Mouse (Mus musculus) lung, adult 2 months (tissue): ENCODE results near the gene Ncor2.

ENCODE experiments used
- CTCF ChIP-seq: fragments of 200-500 bp; IDR thresholded peaks from 2 replicates; pipeline ENCODE4 v1.5.1; 2011; ENCODE audit warnings: mild to moderate bottlenecking, low read length, control low read depth; ENCODE audit not compliant: insufficient read depth
- POLR2A ChIP-seq: fragments of 200-500 bp; IDR thresholded peaks from 2 replicates; pipeline ENCODE4 v1.6.1; 2011; ENCODE audit warnings: low read depth, mild to moderate bottlenecking, control low read depth, low read length, borderline replicate concordance; ENCODE audit errors: extremely low read depth

DNA sequence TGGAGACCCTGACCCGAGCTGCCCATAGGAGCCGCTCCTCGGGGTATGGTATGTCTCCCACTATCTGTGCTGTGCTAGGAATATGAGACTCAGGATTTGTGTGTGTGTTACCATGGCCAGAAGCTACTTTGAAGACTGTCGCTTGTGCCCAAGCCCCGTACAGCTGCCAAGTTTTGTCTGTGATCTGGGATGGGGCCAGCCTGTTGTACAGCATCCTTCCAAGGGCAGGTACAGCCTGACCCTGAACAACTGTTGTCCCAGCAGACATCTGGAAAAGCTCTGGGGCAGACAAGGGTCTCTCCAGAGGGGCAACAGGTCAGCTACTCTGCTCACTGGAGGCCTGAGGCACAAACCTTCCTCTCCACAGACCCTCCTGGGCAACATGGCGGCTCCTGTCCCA lies 95.3 kb downstream of the Ncor2 start:
- no peak for TF ChIP-seq POLR2A
- no peak for TF ChIP-seq CTCF
